Mouse (Mus musculus) testis, adult 2 months (tissue): ENCODE results near the gene Klhdc4. TPM values are rescaled to one million over a fixed set of nuclear protein-coding genes. Genes with fewer than 3 reads are reported as not detected.

Experiments used
- H3K27ac ChIP-seq: fragments of 200-500 bp; 2 replicates; pipeline ENCODE4 v1.5.1; 2012; ENCODE audit warnings: low read depth, low read length; ENCODE audit not compliant: control insufficient read depth, insufficient read depth
- H3K27me3 ChIP-seq: fragments of 200-500 bp; 2 replicates; pipeline ENCODE4 v1.6.1; 2012; ENCODE audit warnings: mild to moderate bottlenecking, low read length, moderate library complexity; ENCODE audit not compliant: control insufficient read depth, insufficient read depth
- H3K36me3 ChIP-seq: fragments of 200-500 bp; 2 replicates; pipeline ENCODE4 v1.6.1; 2012; ENCODE audit warnings: mild to moderate bottlenecking, low read length; ENCODE audit not compliant: control insufficient read depth, insufficient read depth
- H3K4me1 ChIP-seq: fragments of 200-500 bp; 2 replicates; pipeline ENCODE4 v1.6.1; 2012; ENCODE audit warnings: low read length; ENCODE audit not compliant: control insufficient read depth, insufficient read depth
- H3K4me3 ChIP-seq: fragments of 200-500 bp; 2 replicates; pipeline ENCODE4 v1.5.1; 2012; ENCODE audit warnings: low read depth, mild to moderate bottlenecking, low read length, moderate library complexity, mixed read lengths; ENCODE audit not compliant: control insufficient read depth
- CTCF ChIP-seq: fragments of 200-500 bp; IDR thresholded peaks from 2 replicates; pipeline ENCODE4 v1.5.1; 2012; ENCODE audit warnings: low read depth, mild to moderate bottlenecking, inconsistent platforms, low read length, moderate library complexity; ENCODE audit not compliant: control insufficient read depth, insufficient read depth, insufficient replicate concordance
- POLR2A ChIP-seq: fragments of 200-500 bp; IDR thresholded peaks from 2 replicates; pipeline ENCODE4 v1.6.1; 2012; ENCODE audit warnings: low read depth, mild to moderate bottlenecking, inconsistent platforms, low read length, moderate library complexity; ENCODE audit not compliant: control insufficient read depth
- polyA plus RNA-seq: library from polyadenylated mRNA; depleted of rRNA; stranded (reverse); fragments of >200 nt; gene quantifications from 2 replicates; pipeline ENCODE4 v1.2.3, GENCODE M21; 2012

Gene Klhdc4
- polyA plus RNA-seq, 1 experiment: 13.6 TPM

GRCm38 (mm10) chr8:121849303-121849702 is 19.9 kb upstream of the Klhdc4 start:
- no peaks in the 10 kb centered on the region for H3K27me3 ChIP-seq
- no peak overlapping the region for H3K27ac ChIP-seq
- TF ChIP-seq POLR2A (no peak), CTCF (no peak)
- H3K4me1 ChIP-seq: peaks cover 19% of the 10 kb centered on the region
- H3K4me3 ChIP-seq: no peak overlapping the region
- H3K36me3 ChIP-seq: no peaks in the 10 kb centered on the region

- Histone ChIP-seq H3K4me3 (no peak overlapping the region), H3K36me3 (no peaks in the 10 kb centered on the region), H3K27ac (no peak overlapping the region), H3K27me3 (no peaks in the 10 kb centered on the region), H3K4me1 (peaks cover 19% of the 10 kb centered on the region)
- TF ChIP-seq CTCF: no peak
- no peak for TF ChIP-seq POLR2A
Observed at GRCm38 (mm10) chr8:121848495-121848894, 19.1 kb upstream of the Klhdc4 start.

- no peaks in the 10 kb centered on the region for H3K36me3 ChIP-seq
Observed at GRCm38 (mm10) chr8:121847987-121848386, 18.6 kb upstream of the Klhdc4 start.

GRCm38 (mm10) chr8:121847261-121847822 is 18.0 kb upstream of the Klhdc4 start:
- Histone ChIP-seq H3K4me3 (no peak overlapping the region), H3K27me3 (no peaks in the 10 kb centered on the region), H3K4me1 (peaks cover 17% of the 10 kb centered on the region), H3K27ac (no peak overlapping the region), H3K36me3 (no peaks in the 10 kb centered on the region)
- no peak for TF ChIP-seq CTCF

More at GRCm38 (mm10) chr8:121847987-121848386, 18.6 kb upstream of the Klhdc4 start:
- peaks cover 19% of the 10 kb centered on the region for H3K4me1 ChIP-seq
- H3K4me3 ChIP-seq: no peak overlapping the region
- TF ChIP-seq POLR2A (no peak), CTCF (no peak)
- no peaks in the 10 kb centered on the region for H3K27me3 ChIP-seq
- H3K27ac ChIP-seq: no peak overlapping the region

GRCm38 (mm10) chr8:121846815-121847214 is 17.4 kb upstream of the Klhdc4 start:
- no peaks in the 10 kb centered on the region for H3K36me3 ChIP-seq
- peaks cover 15% of the 10 kb centered on the region for H3K4me1 ChIP-seq
- H3K27ac ChIP-seq: no peak overlapping the region
- no peak overlapping the region for H3K4me3 ChIP-seq
- TF ChIP-seq POLR2A (no peak), CTCF (no peak)
- no peaks in the 10 kb centered on the region for H3K27me3 ChIP-seq

GRCm38 (mm10) chr8:121844765-121845164 is 15.4 kb upstream of the Klhdc4 start:
- Histone ChIP-seq H3K36me3 (no peaks in the 10 kb centered on the region), H3K4me3 (no peak overlapping the region), H3K27ac (no peak overlapping the region), H3K27me3 (no peaks in the 10 kb centered on the region), H3K4me1 (peaks cover 4% of the 10 kb centered on the region; the same call in 1 of the 2 replicates)
- TF ChIP-seq POLR2A: no peak
- TF ChIP-seq CTCF: no peak

GRCm38 (mm10) chr8:121843184-121843733 is 13.9 kb upstream of the Klhdc4 start:
- Histone ChIP-seq H3K27ac (no peak overlapping the region), H3K4me3 (no peak overlapping the region), H3K36me3 (no peaks in the 10 kb centered on the region), H3K27me3 (no peaks in the 10 kb centered on the region), H3K4me1 (peaks cover 4% of the 10 kb centered on the region; the same call in 1 of the 2 replicates)
- TF ChIP-seq POLR2A: no peak
- no peak for TF ChIP-seq CTCF
